In the genomic region with DNA sequence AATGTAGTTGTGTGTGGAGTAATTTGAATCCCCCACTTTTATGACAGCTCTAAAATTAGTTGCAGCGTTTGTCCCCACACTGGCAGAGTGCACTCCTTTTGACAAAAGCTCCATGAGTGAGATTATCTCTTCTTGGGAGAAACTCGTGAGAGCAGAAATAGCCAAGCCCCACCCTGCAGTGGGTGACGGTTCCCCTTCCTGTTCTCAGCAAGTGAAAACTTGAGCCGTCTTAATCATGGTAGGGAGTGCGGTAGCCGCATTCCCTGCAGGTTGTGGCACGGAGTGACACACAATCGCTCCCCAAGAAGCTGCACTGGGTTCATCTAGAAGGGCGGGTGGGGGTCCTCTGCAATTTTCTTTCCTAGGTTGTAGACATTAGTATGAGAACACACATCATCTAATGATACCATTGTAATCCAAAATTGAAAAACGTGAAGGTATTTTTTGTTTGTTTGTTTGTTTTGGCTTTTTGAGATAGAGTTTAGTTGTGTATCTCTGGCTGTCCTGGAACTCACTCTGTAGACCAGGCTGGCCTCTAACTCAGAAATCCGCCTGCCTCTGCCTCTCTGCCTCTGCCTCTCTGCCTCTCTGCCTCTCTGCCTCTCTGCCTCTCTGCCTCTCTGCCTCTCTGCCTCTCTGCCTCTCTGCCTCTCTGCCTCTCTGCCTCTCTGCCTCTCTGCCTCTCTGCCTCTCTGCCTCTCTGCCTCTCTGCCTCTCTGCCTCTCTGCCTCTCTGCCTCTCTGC, we compare ENCODE assay signal across 7 mouse cellular contexts. TPM values are rescaled to one million over a fixed set of nuclear protein-coding genes. Genes with fewer than 3 reads are reported as not detected.
DNase-seq lines count a peak whose midpoint lies in the region; ATAC-seq lines count a peak whose summit lies in the region.
"Not testable (repeated sequence)": the region's sequence is repeated elsewhere in the genome, so short reads cannot be mapped to it uniquely, and the experiment has no call there.

No protein-coding gene starts in this region.

- H3K9me3 ChIP-seq in heart, embryonic 14.5 days (ENCODE audit: control insufficient read depth, low read length); kidney, embryonic 15.5 days (replicated peaks); liver, embryonic 12.5 days (replicated peaks): not testable (repeated sequence)

- not testable (repeated sequence) for H3K36me3 ChIP-seq in heart, embryonic 14.5 days (ENCODE audit: control insufficient read depth, insufficient read depth, low read length); kidney, embryonic 15.5 days; macrophage (ENCODE audit: inconsistent target)
- H3K36me3 ChIP-seq in liver, embryonic 12.5 days, result peaks cover 66% of the 10 kb centered on the region

- DNase-seq in adrenal gland, postnatal 14 days, result peak; percentile 12
- peak; percentile 32 to 68 for DNase-seq in spleen, postnatal 4 days (ENCODE audit: low spot score in 2 of 2)

- not testable (repeated sequence) for H3K79me2 ChIP-seq in macrophage (ENCODE audit: inconsistent target)

- peak overlapping the region; percentile 38 for H3K9ac ChIP-seq in heart, embryonic 14.5 days (ENCODE audit: low read length)
- H3K9ac ChIP-seq in kidney, embryonic 15.5 days, result not testable (repeated sequence)
- peak overlapping the region; percentile 65 for H3K9ac ChIP-seq in liver, embryonic 12.5 days

- H3K27me3 ChIP-seq in heart, embryonic 14.5 days (ENCODE audit: control insufficient read depth, insufficient read depth, low read length); kidney, embryonic 15.5 days; liver, embryonic 12.5 days (replicated peaks): not testable (repeated sequence)

- H3K4me2 ChIP-seq in heart, embryonic 14.5 days (ENCODE audit: low read length), result peak overlapping the region; percentile 60
- peak overlapping the region; percentile 21; the same call in 1 of the 2 replicates for H3K4me2 ChIP-seq in kidney, embryonic 15.5 days
- H3K4me2 ChIP-seq in liver, embryonic 12.5 days, result peak overlapping the region; percentile 73

- peak; percentile 41; the same call in 1 of the 2 replicates for ATAC-seq in frontal cortex, adult (ENCODE audit: low TSS enrichment)
- not testable (repeated sequence) for ATAC-seq in heart, embryonic 14.5 days (ENCODE audit: insufficient number of reproducible peaks, insufficient read depth, low FRiP score, low read depth); kidney, embryonic 15.5 days (replicated peaks; ENCODE audit: low FRiP score)
- peak; percentile 92 for ATAC-seq in liver, embryonic 12.5 days

- H3K27ac ChIP-seq in heart, embryonic 14.5 days (replicated peaks in 1 of 2; ENCODE audit: control insufficient read depth in 1 of 2, insufficient read depth in 1 of 2, low read depth in 2 of 2, low read length in 2 of 2), result peak overlapping the region; percentile 48 to 70
- not testable (repeated sequence) for H3K27ac ChIP-seq in kidney, embryonic 15.5 days
- H3K27ac ChIP-seq in liver, embryonic 12.5 days, result peak overlapping the region; percentile 87
- peak overlapping the region; percentile 73 for H3K27ac ChIP-seq in macrophage

- WGBS in heart, embryonic 14.5 days, result 27% methylated on average over 11 of the region's 11 CpGs
- 47% methylated on average over 11 of the region's 11 CpGs for WGBS in kidney, embryonic 15.5 days
- WGBS in liver, embryonic 12.5 days (ENCODE audit: insufficient replicate concordance), result 20% methylated on average over 11 of the region's 11 CpGs
- 6% methylated on average over 10 of the region's 11 CpGs for WGBS in macrophage (ENCODE audit: missing documents)

- H3K4me3 ChIP-seq in heart, embryonic 14.5 days (ENCODE audit: control insufficient read depth in 1 of 2, insufficient read depth in 1 of 2, low read depth in 1 of 2, low read length in 2 of 2), result peak overlapping the region; percentile 16 to 21
- H3K4me3 ChIP-seq in kidney, embryonic 15.5 days (replicated peaks), result not testable (repeated sequence)
- H3K4me3 ChIP-seq in liver, embryonic 12.5 days, result peak overlapping the region; percentile 43
- H3K4me3 ChIP-seq in macrophage (ENCODE audit: inconsistent target), result peak overlapping the region; percentile 8; the same call in 1 of the 2 replicates

- peaks cover 9 to 12% of the 10 kb centered on the region in 2 experiments for H3K4me1 ChIP-seq in heart, embryonic 14.5 days (ENCODE audit: control insufficient read depth in 2 of 2, insufficient read depth in 2 of 2, low read length in 2 of 2)
- H3K4me1 ChIP-seq in kidney, embryonic 15.5 days, result peaks cover 12% of the 10 kb centered on the region
- peaks cover 52% of the 10 kb centered on the region for H3K4me1 ChIP-seq in liver, embryonic 12.5 days

RNA-seq across cellular contexts. Expression of gene Bcas2, which starts 31.2 kb away (rescaled TPM):
- total RNA-seq in adrenal gland, postnatal 14 days (2021), result 50.4 and 54.4 TPM in 2 replicates
- 110 and 120 TPM in 2 replicates for polyA plus RNA-seq in heart, embryonic 14.5 days (2014; fragmentation: Nextera tagmentation; extraction: Ambion mirVana)
- polyA plus RNA-seq in kidney, embryonic 15.5 days (2015; fragmentation: Nextera tagmentation; extraction: Ambion mirVana), result 189 and 197 TPM in 2 replicates
- polyA plus RNA-seq in liver, embryonic 12.5 days (2016; fragmentation: Nextera tagmentation; extraction: Ambion mirVana), result 235 and 237 TPM in 2 replicates
- 10 to 100 TPM; 12.3 to 63.5 (median 26.3) TPM for total RNA-seq in macrophage (2018; cell fraction: chromatin; rRNA removed)
- 10 to 100 TPM; 27.8 to 71.7 (median 42.0) TPM for total RNA-seq in macrophage (2018; cell fraction: cytosol; rRNA removed)
- 10 to 100 TPM; 14.1 to 58.1 (median 22.3) TPM for total RNA-seq in macrophage (2018; cell fraction: nucleus; rRNA removed)
- polyA plus RNA-seq in macrophage (2018), result 53.1 to 78.6 TPM (median 54.7 TPM) in 3 replicates

RNA-seq across cellular contexts. Expression of gene Dennd2c, which starts 37.9 kb away (rescaled TPM):
- 2.0 and 3.0 TPM in 2 replicates for total RNA-seq in adrenal gland, postnatal 14 days (2021)
- 3.1 and 3.4 TPM in 2 replicates for polyA plus RNA-seq in heart, embryonic 14.5 days (2014; fragmentation: Nextera tagmentation; extraction: Ambion mirVana)
- polyA plus RNA-seq in kidney, embryonic 15.5 days (2015; fragmentation: Nextera tagmentation; extraction: Ambion mirVana), result 4.2 and 4.4 TPM in 2 replicates
- 13.0 and 13.1 TPM in 2 replicates for polyA plus RNA-seq in liver, embryonic 12.5 days (2016; fragmentation: Nextera tagmentation; extraction: Ambion mirVana)
- 1 to 10 TPM in 24 of 26 experiments, under 1 TPM in 2; 0.77 to 9.9 (median 3.4) TPM for total RNA-seq in macrophage (2018; cell fraction: chromatin; rRNA removed)
- total RNA-seq in macrophage (2018; cell fraction: cytosol; rRNA removed), result 1 to 10 TPM in 13 of 26 experiments, under 1 TPM in 13; 0.46 to 2.3 (median 1.0) TPM
- total RNA-seq in macrophage (2018; cell fraction: nucleus; rRNA removed), result 10 to 100 TPM in 1 of 26 experiments, 1 to 10 TPM in 20, under 1 TPM in 5; 0.42 to 16.2 (median 2.3) TPM
- 0.87 to 5.7 TPM (median 1.7 TPM) in 3 replicates for polyA plus RNA-seq in macrophage (2018)

Comparison
In these comparisons a context has a peak if more than half of its experiments do, and no peak if none do; other contexts are left out.
1. H3K4me2 ChIP-seq: peak in every context shown above with its lines; median percentile 73 in liver, embryonic 12.5 days; 60 in heart, embryonic 14.5 days; 21 in kidney, embryonic 15.5 days.